Mouse (Mus musculus): ENCODE results near the gene Phactr3. TPM values are rescaled to one million over a fixed set of nuclear protein-coding genes. Genes with fewer than 3 reads are reported as not detected.

Phactr3 gene
- polyA plus RNA-seq, 2 experiments = 0.48 to 0.55 TPM

GRCm38 (mm10) chr2:178169983-178170382 is 51.2 kb downstream of the Phactr3 start:
- no peaks in the 10 kb centered on the region for H3K9me3 ChIP-seq (ENCODE audit: control insufficient read depth, low read length)
- no peaks in the 10 kb centered on the region for H3K4me1 ChIP-seq (ENCODE audit: control insufficient read depth, insufficient read depth, low read length)
- H3K27ac ChIP-seq (replicated peaks; ENCODE audit: low read depth, low read length) = no peak overlapping the region
- DNase-seq (ENCODE audit: low spot score) (no peak), ATAC-seq (ENCODE audit: low FRiP score, low read depth) (no peak)
- no peak overlapping the region for H3K4me2 ChIP-seq (replicated peaks; ENCODE audit: low read depth, low read length, severe bottlenecking)
- 81% methylated on average over 8 of the region's 8 CpGs for WGBS
- no peak overlapping the region for H3K9ac ChIP-seq (ENCODE audit: low read depth, low read length, severe bottlenecking)
- no peaks in the 10 kb centered on the region for H3K27me3 ChIP-seq (ENCODE audit: control insufficient read depth, insufficient read depth, low read length)
- no peak for TF ChIP-seq POLR2A (IDR thresholded peaks at IDR 0.05; ENCODE audit: borderline replicate concordance, extremely low read depth, insufficient read depth, insufficient read length)
- no peaks in the 10 kb centered on the region for H3K36me3 ChIP-seq (ENCODE audit: control insufficient read depth, insufficient read depth, low read length)
- no peak overlapping the region for H3K4me3 ChIP-seq (replicated peaks; ENCODE audit: low read length)

DNA sequence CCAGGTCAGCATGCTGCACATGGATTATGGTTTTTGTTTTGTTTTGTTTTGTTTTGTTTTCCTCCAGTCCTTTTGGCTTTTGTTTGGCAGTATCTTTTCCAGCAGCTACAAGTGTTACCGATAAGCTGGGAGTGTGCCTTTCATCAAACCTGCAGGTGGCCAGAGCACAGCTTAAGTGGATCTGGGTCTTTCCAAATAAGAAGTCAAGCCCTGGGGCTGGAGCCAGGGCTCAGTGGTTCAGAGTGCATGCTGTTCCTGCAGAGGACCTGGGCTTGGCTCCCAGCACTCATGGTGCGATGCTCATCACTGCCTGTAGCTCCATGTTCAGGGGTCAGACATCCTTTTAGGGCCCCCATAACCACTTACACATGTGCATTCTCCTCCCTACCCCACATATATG is 55.2 kb downstream of the Phactr3 start:
- Histone ChIP-seq H3K9ac (ENCODE audit: low read depth, low read length, severe bottlenecking) (no peak overlapping the region), H3K4me3 (replicated peaks; ENCODE audit: low read length) (no peak overlapping the region), H3K27ac (replicated peaks; ENCODE audit: low read depth, low read length) (no peak overlapping the region), H3K4me1 (ENCODE audit: control insufficient read depth, insufficient read depth, low read length) (no peaks in the 10 kb centered on the region), H3K4me2 (replicated peaks; ENCODE audit: low read depth, low read length, severe bottlenecking) (no peak overlapping the region), H3K27me3 (ENCODE audit: control insufficient read depth, insufficient read depth, low read length) (no peaks in the 10 kb centered on the region), H3K9me3 (ENCODE audit: control insufficient read depth, low read length) (no peaks in the 10 kb centered on the region), H3K36me3 (ENCODE audit: control insufficient read depth, insufficient read depth, low read length) (no peaks in the 10 kb centered on the region)
- ATAC-seq (ENCODE audit: low FRiP score, low read depth) (no peak), DNase-seq (ENCODE audit: low spot score) (no peak)
- 56% methylated on average over 2 of the region's 2 CpGs for WGBS
- TF ChIP-seq POLR2A (IDR thresholded peaks at IDR 0.05; ENCODE audit: borderline replicate concordance, extremely low read depth, insufficient read depth, insufficient read length) = no peak

DNA sequence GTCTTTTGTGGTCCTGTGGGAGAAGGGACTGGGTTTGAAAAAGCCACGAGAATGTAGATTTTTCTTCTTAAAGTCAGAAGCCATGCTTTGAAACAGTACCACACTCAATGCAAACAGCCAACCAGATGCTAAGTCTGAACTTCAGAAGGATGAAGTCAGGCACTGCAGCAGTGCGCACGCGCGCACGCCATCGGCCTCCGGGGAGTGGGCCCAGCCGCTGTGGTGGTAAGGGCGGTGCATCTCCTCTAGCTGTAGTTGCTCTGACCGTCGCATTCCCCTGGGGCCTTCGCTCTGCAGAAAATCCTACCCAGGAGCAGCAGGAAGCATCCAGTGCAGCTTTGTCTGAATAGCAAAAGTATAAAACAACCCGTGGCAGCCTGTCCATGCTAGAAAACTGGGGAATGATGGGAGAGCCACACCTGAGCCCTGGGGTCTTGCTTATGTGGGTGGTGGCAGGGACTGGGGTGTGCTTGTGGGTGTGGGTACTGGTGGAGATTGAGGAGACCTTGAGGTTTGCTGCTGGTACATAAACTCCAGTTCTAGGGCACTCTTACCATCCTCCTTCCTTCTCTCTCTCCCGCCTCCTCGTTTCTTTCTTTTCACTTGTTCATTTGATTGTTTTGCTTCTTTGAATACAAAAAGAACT is 56.6 kb downstream of the Phactr3 start:
- no peaks in the 10 kb centered on the region for H3K4me1 ChIP-seq (ENCODE audit: control insufficient read depth, insufficient read depth, low read length)
- DNase-seq (ENCODE audit: low spot score) (peak; percentile 49), ATAC-seq (ENCODE audit: low FRiP score, low read depth) (peak; percentile 67; the same call in 1 of the 2 replicates)
- H3K4me3 ChIP-seq (replicated peaks; ENCODE audit: low read length) = no peak overlapping the region; the same call in 1 of the 2 replicates
- peak overlapping the region; percentile 37 for H3K4me2 ChIP-seq (replicated peaks; ENCODE audit: low read depth, low read length, severe bottlenecking)
- no peak for TF ChIP-seq POLR2A (IDR thresholded peaks at IDR 0.05; ENCODE audit: borderline replicate concordance, extremely low read depth, insufficient read depth, insufficient read length)
- no peak overlapping the region for H3K27ac ChIP-seq (replicated peaks; ENCODE audit: low read depth, low read length)
- no peaks in the 10 kb centered on the region for H3K9me3 ChIP-seq (ENCODE audit: control insufficient read depth, low read length)
- H3K27me3 ChIP-seq (ENCODE audit: control insufficient read depth, insufficient read depth, low read length) = no peaks in the 10 kb centered on the region
- 31% methylated on average over 16 of the region's 16 CpGs for WGBS
- H3K9ac ChIP-seq (ENCODE audit: low read depth, low read length, severe bottlenecking) = peak overlapping the region; percentile 48
- no peaks in the 10 kb centered on the region for H3K36me3 ChIP-seq (ENCODE audit: control insufficient read depth, insufficient read depth, low read length)

GRCm38 (mm10) chr2:178184251-178184650 is 65.5 kb downstream of the Phactr3 start:
- Histone ChIP-seq H3K9me3 (ENCODE audit: control insufficient read depth, low read length) (no peaks in the 10 kb centered on the region), H3K27me3 (ENCODE audit: control insufficient read depth, insufficient read depth, low read length) (no peaks in the 10 kb centered on the region), H3K9ac (ENCODE audit: low read depth, low read length, severe bottlenecking) (no peak overlapping the region), H3K27ac (replicated peaks; ENCODE audit: low read depth, low read length) (no peak overlapping the region), H3K4me3 (replicated peaks; ENCODE audit: low read length) (no peak overlapping the region), H3K4me1 (ENCODE audit: control insufficient read depth, insufficient read depth, low read length) (no peaks in the 10 kb centered on the region), H3K4me2 (replicated peaks; ENCODE audit: low read depth, low read length, severe bottlenecking) (no peak overlapping the region), H3K36me3 (ENCODE audit: control insufficient read depth, insufficient read depth, low read length) (no peaks in the 10 kb centered on the region)
- no peak for DNase-seq (ENCODE audit: low spot score)
- no peak for TF ChIP-seq POLR2A (IDR thresholded peaks at IDR 0.05; ENCODE audit: borderline replicate concordance, extremely low read depth, insufficient read depth, insufficient read length)
- ATAC-seq (ENCODE audit: low FRiP score, low read depth) = no peak
- 78% methylated on average over 5 of the region's 5 CpGs for WGBS

- ATAC-seq (ENCODE audit: low FRiP score, low read depth) = peak; percentile 80; the same call in 1 of the 2 replicates
- Histone ChIP-seq H3K36me3 (ENCODE audit: control insufficient read depth, insufficient read depth, low read length) (no peaks in the 10 kb centered on the region), H3K4me2 (replicated peaks; ENCODE audit: low read depth, low read length, severe bottlenecking) (no peak overlapping the region), H3K27ac (replicated peaks; ENCODE audit: low read depth, low read length) (no peak overlapping the region), H3K9ac (ENCODE audit: low read depth, low read length, severe bottlenecking) (no peak overlapping the region), H3K27me3 (ENCODE audit: control insufficient read depth, insufficient read depth, low read length) (no peaks in the 10 kb centered on the region), H3K4me3 (replicated peaks; ENCODE audit: low read length) (no peak overlapping the region), H3K9me3 (ENCODE audit: control insufficient read depth, low read length) (no peaks in the 10 kb centered on the region), H3K4me1 (ENCODE audit: control insufficient read depth, insufficient read depth, low read length) (no peaks in the 10 kb centered on the region)
- TF ChIP-seq POLR2A (IDR thresholded peaks at IDR 0.05; ENCODE audit: borderline replicate concordance, extremely low read depth, insufficient read depth, insufficient read length) = no peak
- WGBS = 55% methylated on average over 6 of the region's 6 CpGs
- DNase-seq (ENCODE audit: low spot score) = no peak
Measured at GRCm38 (mm10) chr2:178184862-178185261, 66.1 kb downstream of the Phactr3 start.
